Mouse (Mus musculus) gastrocnemius, postnatal 14 days (tissue): ENCODE results near the gene Faap24. TPM values are rescaled to one million over a fixed set of nuclear protein-coding genes. Genes with fewer than 3 reads are reported as not detected.
A peak's percentile ranks its signal among the peaks of the same experiment; 100 is the strongest.

Source experiments
- DNase-seq: peaks from one replicate; pipeline ENCODE4 v3.0.0; 2021; ENCODE audit warnings: mixed read lengths
- intact Hi-C: fragments of 180-260 bp; cut with DNase I; formaldehyde crosslinking; loops from one replicate; pipeline ENCODE4 v1.15.1; 2025; ENCODE audit warnings: low total_unique reads
- long read RNA-seq, 2 experiments: library from polyadenylated mRNA; stranded (forward); transcript quantifications; one replicate each; pipeline ENCODE4 v2.0.0; 2021
- total RNA-seq, 2 experiments: library from RNA; stranded (reverse); gene quantifications; 2 replicates each; pipeline ENCODE4 v1.2.3; 2021

Faap24 gene
- total RNA-seq: 1 to 10 TPM; 1.3 to 1.5 TPM
- long read RNA-seq, experiment 1, partial matches to known transcripts: 0 of 1 reads
- long read RNA-seq, experiment 1, other reads (novel, unspliced or antisense): 0 of 1 reads
- long read RNA-seq, experiment 2, partial matches to known transcripts: 1 of 4 reads
- long read RNA-seq, experiment 2, other reads (novel, unspliced or antisense): 0 of 4 reads

- intact Hi-C loops: no loop called here
- DNase-seq: peak; percentile 83
These were observed at the start of gene Faap24, which contains the start of gene Cep89 for GRCm38 (mm10) chr7:35396542-35397168. Faap24 (minus strand) TSS chr7:35396836. Cep89 (plus strand) TSS chr7:35397035.

- DNase-seq: no peak
These were observed 38.6 kb upstream of the Faap24 start for GRCm38 (mm10) chr7:35435266-35435665.

GRCm38 (mm10) chr7:35428146-35428545, 31.5 kb upstream of the Faap24 start:
- intact Hi-C loops: no loop called here
- DNase-seq: no peak

More at GRCm38 (mm10) chr7:35435266-35435665, 38.6 kb upstream of the Faap24 start:
- intact Hi-C loops: no loop called here

GRCm38 (mm10) chr7:35423071-35423470, 26.4 kb upstream of the Faap24 start:
- intact Hi-C loops: no loop called here
- no peak for DNase-seq

GRCm38 (mm10) chr7:35416654-35416948, 20.0 kb upstream of the Faap24 start:
- no peak for DNase-seq
- intact Hi-C loops: no loop called here

GRCm38 (mm10) chr7:35415801-35416653, 19.4 kb upstream of the Faap24 start:
- no peak for DNase-seq
- intact Hi-C loops: no loop called here

- DNase-seq: no peak
- intact Hi-C loops: no loop called here
These were observed 18.6 kb upstream of the Faap24 start for GRCm38 (mm10) chr7:35415226-35415625.

GRCm38 (mm10) chr7:35401169-35401568, 4.5 kb upstream of the Faap24 start:
- no peak for DNase-seq
- intact Hi-C loops: no loop called here

- DNase-seq: no peak
- intact Hi-C loops: no loop called here
These were observed 741 bp downstream of the Faap24 start for GRCm38 (mm10) chr7:35395734-35396456.

- intact Hi-C loops: no loop called here
- DNase-seq: no peak
These were observed 3.7 kb downstream of the Faap24 start for GRCm38 (mm10) chr7:35392935-35393334.

- intact Hi-C loops: no loop called here
- no peak for DNase-seq
These were observed 7.9 kb downstream of the Faap24 start for GRCm38 (mm10) chr7:35388694-35389093.

GRCm38 (mm10) chr7:35386525-35386952, 10.1 kb downstream of the Faap24 start:
- intact Hi-C loops: no loop called here
- DNase-seq: no peak

- intact Hi-C loops: no loop called here
- no peak for DNase-seq
These were observed 13.8 kb downstream of the Faap24 start for GRCm38 (mm10) chr7:35382706-35383353.

GRCm38 (mm10) chr7:35381861-35382260, 14.8 kb downstream of the Faap24 start:
- intact Hi-C loops: no loop called here
- DNase-seq: no peak

- DNase-seq: no peak
- intact Hi-C loops: no loop called here
These were observed 16.3 kb downstream of the Faap24 start for GRCm38 (mm10) chr7:35380351-35380750.

- DNase-seq: no peak
These were observed 17.0 kb downstream of the Faap24 start for GRCm38 (mm10) chr7:35379492-35380119.

GRCm38 (mm10) chr7:35376623-35377022, 20.0 kb downstream of the Faap24 start:
- no peak for DNase-seq
- intact Hi-C loops: no loop called here

More at GRCm38 (mm10) chr7:35379492-35380119, 17.0 kb downstream of the Faap24 start:
- intact Hi-C loops: no loop called here

- no peak for DNase-seq
- intact Hi-C loops: no loop called here
These were observed 22.4 kb downstream of the Faap24 start for GRCm38 (mm10) chr7:35374265-35374664.
